Mouse (Mus musculus) subcutaneous adipose tissue, adult 2 months (tissue): ENCODE data around the gene Mmp23. TPM values are rescaled to one million over a fixed set of nuclear protein-coding genes. Genes with fewer than 3 reads are reported as not detected.

Experiments
- polyA plus RNA-seq: library from polyadenylated mRNA; depleted of rRNA; stranded (reverse); fragments of >200 nt; gene quantifications from 2 replicates; pipeline ENCODE4 v1.2.3, GENCODE M21; 2012; ENCODE audit warnings: low replicate concordance; rRNA removed

Gene Mmp23
- 79.6 and 268 TPM in 2 replicates for polyA plus RNA-seq

DNA sequence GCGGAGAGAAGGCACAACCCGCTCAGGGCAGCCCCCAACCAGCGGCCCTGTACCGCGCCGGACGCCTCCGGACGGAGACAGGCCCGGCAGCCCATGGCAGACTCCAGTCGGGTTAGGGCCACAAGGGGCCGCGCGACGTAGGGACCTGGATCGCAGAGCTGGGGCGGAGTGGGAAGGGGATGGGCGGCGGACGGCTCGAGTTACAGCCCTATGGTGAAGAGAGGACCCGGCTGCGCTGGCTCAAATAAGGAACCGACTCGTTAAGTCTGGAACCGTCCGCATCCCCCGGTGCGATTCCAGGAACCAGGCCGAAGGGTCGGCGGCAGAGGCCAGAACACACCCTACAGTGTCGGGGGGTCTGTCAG is at the start of gene Mmp23:
Mmp23 (minus strand) TSS at position 299 of the 365 bp plus-strand sequence.

DNA sequence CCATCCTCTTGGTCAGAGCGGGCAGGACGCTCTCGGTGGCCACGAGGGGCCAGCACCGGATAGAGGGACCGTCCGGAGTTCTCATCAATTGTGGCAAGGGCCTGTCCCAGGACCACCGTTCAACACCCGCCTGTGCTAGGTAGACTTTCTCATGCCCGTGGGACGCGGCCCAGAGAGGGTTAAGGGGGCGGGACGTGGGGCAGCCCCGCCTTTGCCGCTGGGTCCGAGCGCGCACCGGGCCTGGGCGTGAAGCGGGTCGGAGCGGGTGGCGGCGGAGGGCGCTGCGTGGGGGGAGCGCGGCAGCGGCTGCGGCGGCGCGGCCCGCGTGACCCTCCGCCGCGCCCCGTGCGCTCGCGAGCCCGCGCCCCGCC is 40.9 kb upstream of the Mmp23 start, which contains the start of gene Fndc10:
Fndc10 (plus strand) TSS at position 232 of the 371 bp plus-strand sequence.

GRCm38 (mm10) chr4:155668689-155669597 is 15.8 kb upstream of the Mmp23 start, which contains the start of gene Mib2:
Gene Mib2 (minus strand): TSS chr4:155669198.

GRCm38 (mm10) chr4:155645308-155645707 is 7.9 kb downstream of the Mmp23 start, which contains the start of gene Gm10563:
Gene Gm10563 (minus strand): TSS chr4:155645408.

GRCm38 (mm10) chr4:155624338-155625291 is 28.6 kb downstream of the Mmp23 start, which contains the start of gene Cdk11b:
Gene Cdk11b (plus strand): TSS chr4:155624854.

GRCm38 (mm10) chr4:155601091-155601996 is 51.8 kb downstream of the Mmp23 start, which contains the start of gene Slc35e2:
Gene Slc35e2 (plus strand): TSS chr4:155601416.

Other genes starting within 250 kb of the Mmp23 start
- 2.5 and 4.3 TPM in 2 replicates for gene Cfap74, start 244.2 kb downstream of the Mmp23 start, polyA plus RNA-seq
- gene Tmem52, start 184.3 kb downstream of the Mmp23 start, polyA plus RNA-seq, result 0.59 and 4.5 TPM in 2 replicates
- gene Gnb1, start 162.0 kb downstream of the Mmp23 start, polyA plus RNA-seq, result 842 and 878 TPM in 2 replicates
- gene Nadk, start 91.0 kb downstream of the Mmp23 start, polyA plus RNA-seq, result 177 and 252 TPM in 2 replicates
- 8.3 and 14.7 TPM in 2 replicates for gene Slc35e2, start 52.0 kb downstream of the Mmp23 start, polyA plus RNA-seq
- gene Cdk11b, start 28.5 kb downstream of the Mmp23 start, polyA plus RNA-seq, result 21.1 and 33.0 TPM in 2 replicates
- not detected in 2 replicates for gene Gm10563, start 8.0 kb downstream of the Mmp23 start, polyA plus RNA-seq
- 54.0 and 110 TPM in 2 replicates for gene Mib2, start 15.8 kb upstream of the Mmp23 start, polyA plus RNA-seq
- 10.4 and 40.4 TPM in 2 replicates for gene Fndc10, start 41.0 kb upstream of the Mmp23 start, polyA plus RNA-seq
- 104 and 120 TPM in 2 replicates for gene Ssu72, start 51.4 kb upstream of the Mmp23 start, polyA plus RNA-seq
- gene Tmem240, start 81.4 kb upstream of the Mmp23 start, polyA plus RNA-seq, result 1.1 and 2.9 TPM in 2 replicates
- 103 and 149 TPM in 2 replicates for gene Atad3a, start 107.7 kb upstream of the Mmp23 start, polyA plus RNA-seq
- 21.0 and 37.2 TPM in 2 replicates for gene Vwa1, start 121.3 kb upstream of the Mmp23 start, polyA plus RNA-seq
- 1.9 and 5.3 TPM in 2 replicates for gene Tmem88b, start 132.5 kb upstream of the Mmp23 start, polyA plus RNA-seq
- 0.24 and 0.50 TPM in 2 replicates for gene Ankrd65, start 137.1 kb upstream of the Mmp23 start, polyA plus RNA-seq
- gene Mrpl20, start 149.5 kb upstream of the Mmp23 start, polyA plus RNA-seq, result 86.1 and 127 TPM in 2 replicates
- gene Ccnl2, start 159.1 kb upstream of the Mmp23 start, polyA plus RNA-seq, result 92.1 and 107 TPM in 2 replicates
- gene Aurkaip1, start 177.9 kb upstream of the Mmp23 start, polyA plus RNA-seq, result 126 and 179 TPM in 2 replicates
- gene Mxra8, start 186.3 kb upstream of the Mmp23 start, polyA plus RNA-seq, result 377 and 387 TPM in 2 replicates
- gene Dvl1, start 194.0 kb upstream of the Mmp23 start, polyA plus RNA-seq, result 126 and 153 TPM in 2 replicates
- gene Tas1r3, start 210.0 kb upstream of the Mmp23 start, polyA plus RNA-seq, result 0.69 and 0.95 TPM in 2 replicates
- gene Cptp, start 216.1 kb upstream of the Mmp23 start, polyA plus RNA-seq, result 28.1 and 32.4 TPM in 2 replicates
- 30.7 and 42.4 TPM in 2 replicates for gene Ints11, start 216.2 kb upstream of the Mmp23 start, polyA plus RNA-seq
- 68.2 and 105 TPM in 2 replicates for gene Pusl1, start 238.4 kb upstream of the Mmp23 start, polyA plus RNA-seq
- gene Acap3, start 238.4 kb upstream of the Mmp23 start, polyA plus RNA-seq, result 34.4 and 52.7 TPM in 2 replicates